ENCODE assay signal across 33 mouse cellular contexts in genomic region chr19:12598674-12599073, GRCm38 (mm10). TPM values are rescaled to one million over a fixed set of nuclear protein-coding genes. Genes with fewer than 3 reads are reported as not detected.
DNase-seq lines count a peak whose midpoint lies in the region; ATAC-seq and TF ChIP-seq lines count a peak whose summit lies in the region.
"Had no signal": no experiment of that assay in that cellular context is flagged by ENCODE, and none has a peak within 500 bp of the region (broad histone marks: within the 10 kb centered on the region; RNA-seq: fewer than 3 reads in every experiment).

No protein-coding gene starts in this region.

- peak; percentile 28 for TF ChIP-seq POLR2A in kidney, adult 2 months (IDR thresholded peaks at IDR 0.05; ENCODE audit: low read depth, low read length)
- 0 out of 2 replicates have a peak, but pooled peaks have one; percentile 8 for TF ChIP-seq POLR2A in liver, adult 2 months (IDR thresholded peaks at IDR 0.05; ENCODE audit: extremely low read depth, insufficient read depth, low read length)

- H3K27ac ChIP-seq in kidney, adult 2 months (ENCODE audit: insufficient read depth, low read depth, low read length): peak overlapping the region; percentile 91
- H3K27ac ChIP-seq in liver, adult 2 months (replicated peaks; ENCODE audit: insufficient read depth, low read depth, low read length): peak overlapping the region; percentile 97
- H3K27ac ChIP-seq in kidney, embryonic 16.5 days (ENCODE audit: low read length): no peak overlapping the region
- H3K27ac ChIP-seq: forebrain, embryonic 10.5 days; forebrain, embryonic 13.5 days; heart, adult 2 months; heart, embryonic 10.5 days; heart, embryonic 13.5 days; hindbrain, embryonic 14.5 days had no signal

- H3K27me3 ChIP-seq in kidney, adult 2 months (replicated peaks; ENCODE audit: control insufficient read depth, insufficient read depth, low read length): no peaks in the 10 kb centered on the region
- no peaks in the 10 kb centered on the region for H3K27me3 ChIP-seq in liver, adult 2 months (ENCODE audit: control insufficient read depth, insufficient read depth, low read length)
- H3K27me3 ChIP-seq in kidney, embryonic 16.5 days (ENCODE audit: insufficient read depth, low read length): no peaks in the 10 kb centered on the region

- H3K36me3 ChIP-seq in kidney, adult 2 months (ENCODE audit: control insufficient read depth, insufficient read depth, low read length): no peaks in the 10 kb centered on the region
- no peaks in the 10 kb centered on the region for H3K36me3 ChIP-seq in liver, adult 2 months (ENCODE audit: control insufficient read depth, insufficient read depth, low read length)
- H3K36me3 ChIP-seq in kidney, embryonic 16.5 days (ENCODE audit: insufficient read depth, low read length): no peaks in the 10 kb centered on the region
- H3K36me3 ChIP-seq: forebrain, embryonic 10.5 days; heart, embryonic 10.5 days; heart, embryonic 13.5 days had no signal

- peaks cover 2% of the 10 kb centered on the region; the same call in 1 of the 2 replicates for H3K4me1 ChIP-seq in kidney, adult 2 months (ENCODE audit: control insufficient read depth, insufficient read depth, low read length)
- peaks cover 6% of the 10 kb centered on the region for H3K4me1 ChIP-seq in liver, adult 2 months (ENCODE audit: control insufficient read depth, insufficient read depth, low read length)
- peaks cover 11% of the 10 kb centered on the region for H3K4me1 ChIP-seq in kidney, embryonic 16.5 days (ENCODE audit: insufficient read depth, low read length)

- WGBS in kidney, adult 2 months: 48% methylated on average over 3 of the region's 3 CpGs
- WGBS in liver, adult 2 months: 20% methylated on average over 3 of the region's 3 CpGs
- 50% methylated on average over 3 of the region's 3 CpGs for WGBS in kidney, embryonic 16.5 days

- peak; percentile 82 for DNase-seq in kidney, adult 2 months
- no peak for DNase-seq in kidney, postnatal 4 days
- peak; percentile 87 for DNase-seq in liver, adult 2 months (ENCODE audit: extremely low read depth, low read depth, low spot score)
- no peak for DNase-seq in liver
- peak; percentile 36 to 58 for DNase-seq in kidney, postnatal 36 days
- no peak for DNase-seq in thymus, postnatal 10 days (ENCODE audit: low spot score in 2 of 2)
- DNase-seq: adrenal gland, adult 8-10 months; adrenal gland, postnatal 36 days; cerebellum, adult 18-20 months; cerebellum, adult 9-10 months; cerebellum, postnatal 14 days; gastrocnemius, postnatal 10 days; gastrocnemius, postnatal 36 days; heart, adult 2 months; heart, postnatal 14 days; heart, postnatal 4 days had no signal

- no peak for TF ChIP-seq CTCF in kidney, adult 2 months (conservative IDR thresholded peaks at IDR 0.05; ENCODE audit: insufficient read depth, insufficient read length, low read depth, low read length)
- no peak for TF ChIP-seq CTCF in liver, adult 2 months (IDR thresholded peaks at IDR 0.05; ENCODE audit: low read depth, low read length)

- H3K9ac ChIP-seq in liver, adult 2 months (ENCODE audit: low read depth, low read length): peak overlapping the region; percentile 65
- H3K9ac ChIP-seq in kidney, embryonic 16.5 days (replicated peaks; ENCODE audit: low read length): no peak overlapping the region
- H3K9ac ChIP-seq: forebrain, embryonic 13.5 days; heart, embryonic 13.5 days; hindbrain, embryonic 14.5 days had no signal

- H3K79me2 ChIP-seq in liver, adult 2 months (ENCODE audit: control insufficient read depth, insufficient read depth, low read length): peaks cover 5% of the 10 kb centered on the region; the same call in 1 of the 2 replicates

- ATAC-seq in kidney, embryonic 16.5 days (ENCODE audit: low FRiP score, low TSS enrichment): no peak
- ATAC-seq: activated CD4-positive, CD25-positive, alpha-beta regulatory T cell, adult 4 months; CD4-positive, CD25-positive, alpha-beta regulatory T cell, adult 4 months; forebrain, embryonic 13.5 days; forebrain, embryonic 16.5 days had no signal

- H3K4me2 ChIP-seq in kidney, embryonic 16.5 days (replicated peaks; ENCODE audit: low read depth, low read length): 0 out of 2 replicates have a peak overlapping the region, but pooled peaks have one; percentile 7
- H3K4me2 ChIP-seq: forebrain, embryonic 13.5 days; heart, embryonic 13.5 days had no signal

- no peak overlapping the region for H3K4me3 ChIP-seq in kidney, adult 2 months (ENCODE audit: insufficient read depth, low read depth, low read length)
- no peak overlapping the region for H3K4me3 ChIP-seq in liver, adult 2 months (ENCODE audit: insufficient read depth, low read depth, low read length)
- H3K4me3 ChIP-seq in kidney, embryonic 16.5 days (ENCODE audit: low read length): no peak overlapping the region
- H3K4me3 ChIP-seq: forebrain, embryonic 10.5 days; forebrain, embryonic 13.5 days; heart, adult 2 months; heart, embryonic 10.5 days; heart, embryonic 13.5 days had no signal

- H3K9me3 ChIP-seq in kidney, embryonic 16.5 days (ENCODE audit: low read length): no peaks in the 10 kb centered on the region
- H3K9me3 ChIP-seq: forebrain, embryonic 10.5 days; forebrain, embryonic 13.5 days; heart, embryonic 10.5 days; heart, embryonic 13.5 days had no signal

RNA-seq across cellular contexts. Expression of gene Gm4952, which starts 1.1 kb away (rescaled TPM):
- 2.0 and 2.5 TPM in 2 replicates for polyA plus RNA-seq in kidney, adult 2 months (2012; rRNA removed)
- total RNA-seq in liver, adult 2 months (2014; rRNA removed): 91.4 and 132 TPM in 2 replicates
- polyA plus RNA-seq in liver, adult 2 months (2012; rRNA removed): 41.7 and 68.7 TPM in 2 replicates
- 0.31 and 0.49 TPM in 2 replicates for polyA plus RNA-seq in kidney, embryonic 16.5 days (2015; fragmentation: Nextera tagmentation; extraction: Ambion mirVana)
- total RNA-seq: gastrocnemius, adult 18-20 months; gastrocnemius, postnatal 10 days; gastrocnemius, postnatal 36 days; granulocyte monocyte progenitor cell, adult 5-6 weeks; heart, adult 2 months; heart, postnatal 14 days; heart, postnatal 4 days; MEL had no signal
- polyA plus RNA-seq: activated CD4-positive, CD25-positive, alpha-beta regulatory T cell, adult 4 months; C2C12; CD4-positive, CD25-positive, alpha-beta regulatory T cell, adult 4 months; forebrain, embryonic 10.5 days; forebrain, embryonic 13.5 days; forebrain, embryonic 16.5 days; heart, adult 2 months; heart, embryonic 16.5 days; hindbrain, embryonic 11.5 days; hindbrain, embryonic 14.5 days had no signal

RNA-seq across cellular contexts. Expression of gene Glyat, which starts 34.4 kb away (rescaled TPM):
- polyA plus RNA-seq in kidney, adult 2 months (2012; rRNA removed): 138 and 191 TPM in 2 replicates
- total RNA-seq in liver, adult 2 months (2014; rRNA removed): 233 and 277 TPM in 2 replicates
- polyA plus RNA-seq in liver, adult 2 months (2012; rRNA removed): 54.6 and 56.1 TPM in 2 replicates
- polyA plus RNA-seq in kidney, embryonic 16.5 days (2015; fragmentation: Nextera tagmentation; extraction: Ambion mirVana): 17.7 and 20.0 TPM in 2 replicates
- total RNA-seq: adrenal gland, adult 8-10 months; gastrocnemius, adult 18-20 months; gastrocnemius, postnatal 10 days; gastrocnemius, postnatal 36 days; granulocyte monocyte progenitor cell, adult 5-6 weeks; heart, adult 2 months; heart, postnatal 14 days; heart, postnatal 4 days; MEL had no signal
- polyA plus RNA-seq: activated CD4-positive, CD25-positive, alpha-beta regulatory T cell, adult 4 months; embryonic facial prominence, embryonic 11.5 days; embryonic facial prominence, embryonic 14.5 days; forebrain, embryonic 10.5 days; forebrain, embryonic 13.5 days; forebrain, embryonic 16.5 days; heart, adult 2 months; heart, embryonic 10.5 days; heart, embryonic 16.5 days; hindbrain, embryonic 11.5 days; hindbrain, embryonic 14.5 days had no signal

RNA-seq across cellular contexts. Expression of gene Fam111a, which starts 53.1 kb away (rescaled TPM):
- 0.45 and 1.4 TPM in 2 replicates for polyA plus RNA-seq in kidney, adult 2 months (2012; rRNA removed)
- total RNA-seq in liver, adult 2 months (2014; rRNA removed): 2.3 and 2.4 TPM in 2 replicates
- 0.12 and 0.24 TPM in 2 replicates for polyA plus RNA-seq in liver, adult 2 months (2012; rRNA removed)
- polyA plus RNA-seq in kidney, embryonic 16.5 days (2015; fragmentation: Nextera tagmentation; extraction: Ambion mirVana): 24.3 and 26.0 TPM in 2 replicates

Comparison
In these comparisons a context has a peak if more than half of its experiments do, and no peak if none do; other contexts are left out.
1. DNase-seq: peak in kidney, adult 2 months (single experiment), liver, adult 2 months (single experiment) and kidney, postnatal 36 days (2 of 2); none in kidney, postnatal 4 days (0 of 2), liver (single experiment) and thymus, postnatal 10 days (0 of 2).
2. RNA of gene Fam111a, which starts 53.1 kb away (polyA plus RNA-seq): 24.3 to 26.0 TPM in kidney, embryonic 16.5 days; 0.45 to 1.4 TPM in kidney, adult 2 months and 0.12 to 0.24 TPM in liver, adult 2 months; every median in the first group is over 10 times any median in the second.
3. RNA of gene Gm4952, which starts 1.1 kb away (polyA plus RNA-seq): 41.7 to 68.7 TPM in liver, adult 2 months; 2.0 to 2.5 TPM in kidney, adult 2 months and 0.31 to 0.49 TPM in kidney, embryonic 16.5 days; every median in the first group is over 10 times any median in the second.